Mouse (Mus musculus): ENCODE data around the gene Cnr2.

- TF ChIP-seq POLR2A (IDR thresholded peaks at IDR 0.05; ENCODE audit: borderline replicate concordance, low read depth, low read length) = no peak
- TF ChIP-seq CTCF (IDR thresholded peaks at IDR 0.05; ENCODE audit: low read depth, low read length) = no peak
These were observed 17.0 kb downstream of the Cnr2 start for GRCm38 (mm10) chr4:135912164-135912563.
